Mouse (Mus musculus) liver, embryonic 14.5 days (tissue): ENCODE data around the gene Gtf2a1l.

ENCODE experiments used
- CTCF ChIP-seq: IDR thresholded peaks from 2 replicates; pipeline ENCODE4 v1.5.1; 2016; ENCODE audit warnings: antibody characterized with exemption, low read depth, control low read depth
- EP300 ChIP-seq: IDR thresholded peaks from 2 replicates; pipeline ENCODE4 v1.6.1; 2016; ENCODE audit warnings: antibody characterized with exemption, low read depth

DNA sequence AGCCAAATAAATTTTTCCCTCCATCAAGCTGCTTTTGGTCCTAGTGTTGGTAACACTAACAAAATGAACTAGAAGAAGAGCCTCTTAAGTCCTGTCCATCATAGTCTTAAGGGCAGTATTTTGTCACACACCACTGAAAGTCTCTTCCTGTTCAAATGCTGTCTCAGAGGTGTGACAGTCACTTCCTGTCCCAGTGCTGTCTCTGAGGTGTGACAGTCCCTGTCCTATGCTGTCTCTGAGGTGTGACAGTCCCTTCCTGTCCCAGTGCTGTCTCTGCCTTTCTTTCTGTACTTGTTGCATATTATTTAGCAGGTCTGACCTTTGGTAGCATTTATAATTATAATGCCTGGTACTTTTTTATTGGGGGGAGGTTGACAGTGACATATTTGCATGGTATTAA is 32.4 kb downstream of the Gtf2a1l start:
- TF ChIP-seq CTCF (no peak), EP300 (no peak)
